Mouse (Mus musculus): ENCODE measurements around the gene Zfp148. TPM values are rescaled to one million over a fixed set of nuclear protein-coding genes. Genes with fewer than 3 reads are reported as not detected.

The Zfp148 gene
- total RNA-seq, 1 experiment: 19.5 TPM

DNA sequence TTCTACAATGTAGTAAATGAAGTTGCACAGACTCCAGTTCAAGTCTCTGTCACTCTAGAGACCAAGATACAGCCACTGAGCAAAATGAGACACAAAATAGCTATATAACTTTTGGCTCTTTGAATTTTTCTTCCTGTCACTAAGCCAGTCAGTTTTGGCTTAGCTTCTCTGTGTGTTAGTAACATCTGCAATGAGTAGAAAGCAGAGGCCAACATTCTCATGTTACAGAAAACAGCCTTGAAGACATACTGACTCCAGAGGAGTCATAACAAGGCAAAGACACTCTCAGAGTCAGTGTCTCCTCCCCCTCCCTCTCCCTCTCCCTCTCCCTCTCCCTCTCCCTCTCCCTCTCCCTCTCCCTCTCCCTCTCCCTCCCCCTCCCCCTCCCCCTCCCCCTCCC lies 89.3 kb downstream of the Zfp148 start:
- Histone ChIP-seq H3K9me3 (ENCODE audit: control insufficient read depth, insufficient read depth, low read depth, low read length) (no peaks in the 10 kb centered on the region), H3K4me1 (ENCODE audit: control insufficient read depth in 2 of 2, insufficient read depth in 2 of 2, low read length in 2 of 2, poor library complexity in 1 of 2) (peaks cover 0 to 3% of the 10 kb centered on the region in 2 experiments; a peak in 2 of 4 replicates), H3K36me3 (ENCODE audit: control insufficient read depth, insufficient read depth, low read length, poor library complexity, severe bottlenecking) (no peaks in the 10 kb centered on the region; the same call in 1 of the 2 replicates), H3K27ac (ENCODE audit: insufficient read depth, low read depth, low read length, poor library complexity, severe bottlenecking) (no peak overlapping the region), H3K9ac (ENCODE audit: insufficient read depth, low read depth, low read length, poor library complexity, severe bottlenecking) (no peak overlapping the region), H3K4me3 (ENCODE audit: insufficient read depth in 1 of 2, low read depth in 1 of 2, low read length in 2 of 2, poor library complexity in 1 of 2, severe bottlenecking in 1 of 2) (no peak overlapping the region)
- no peak for TF ChIP-seq ZC3H11A (IDR thresholded peaks at IDR 0.05; ENCODE audit: borderline replicate concordance, low read depth, low read length)
- TF ChIP-seq HCFC1 (IDR thresholded peaks at IDR 0.05; ENCODE audit: borderline replicate concordance, insufficient read depth, low read length): no peak
- no peak for TF ChIP-seq MAFK (IDR thresholded peaks at IDR 0.05; ENCODE audit: insufficient read depth, low read depth, low read length)
- in situ Hi-C loops (cut with MboI; ENCODE audit: low sequenced_read_pairs in 2 of 2, unreplicated experiment in 2 of 2): no loop called here
- DNase-seq (ENCODE audit: low read depth, low spot score): no peak

DNA sequence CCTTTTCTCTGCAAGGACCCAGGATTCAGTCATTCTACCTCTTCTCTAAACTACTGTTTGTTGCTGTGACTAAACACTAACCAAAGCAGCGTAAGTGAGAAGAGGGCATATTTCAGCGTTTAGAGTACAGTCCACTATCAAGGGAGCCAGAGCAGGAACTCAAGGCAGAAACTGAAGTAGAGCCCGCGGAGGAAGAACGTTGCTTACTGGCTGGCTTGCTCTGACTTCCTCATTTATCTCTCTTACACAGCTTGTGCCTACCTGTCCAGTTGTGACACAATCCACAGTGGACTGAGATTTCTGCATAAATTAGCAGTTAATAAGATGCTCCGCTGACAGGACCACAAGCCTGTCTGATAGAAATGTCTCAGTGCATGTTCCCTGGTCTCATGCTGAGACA lies 93.7 kb downstream of the Zfp148 start:
- Histone ChIP-seq H3K36me3 (ENCODE audit: control insufficient read depth, insufficient read depth, low read length, poor library complexity, severe bottlenecking) (no peaks in the 10 kb centered on the region; the same call in 1 of the 2 replicates), H3K9ac (ENCODE audit: insufficient read depth, low read depth, low read length, poor library complexity, severe bottlenecking) (no peak overlapping the region), H3K4me3 (ENCODE audit: insufficient read depth in 1 of 2, low read depth in 1 of 2, low read length in 2 of 2, poor library complexity in 1 of 2, severe bottlenecking in 1 of 2) (no peak overlapping the region), H3K4me1 (ENCODE audit: control insufficient read depth in 2 of 2, insufficient read depth in 2 of 2, low read length in 2 of 2, poor library complexity in 1 of 2) (no peaks in the 10 kb centered on the region), H3K9me3 (ENCODE audit: control insufficient read depth, insufficient read depth, low read depth, low read length) (no peaks in the 10 kb centered on the region), H3K27ac (ENCODE audit: insufficient read depth, low read depth, low read length, poor library complexity, severe bottlenecking) (no peak overlapping the region)
- TF ChIP-seq ZNF384 (IDR thresholded peaks at IDR 0.05; ENCODE audit: low read depth, low read length): no peak
- TF ChIP-seq MAFK (IDR thresholded peaks at IDR 0.05; ENCODE audit: insufficient read depth, low read depth, low read length): no peak
- no peak for TF ChIP-seq ZC3H11A (IDR thresholded peaks at IDR 0.05; ENCODE audit: borderline replicate concordance, low read depth, low read length)
- no peak for TF ChIP-seq HCFC1 (IDR thresholded peaks at IDR 0.05; ENCODE audit: borderline replicate concordance, insufficient read depth, low read length)
- no peak for TF ChIP-seq CHD2 (IDR thresholded peaks at IDR 0.05; ENCODE audit: low read depth, low read length)
- in situ Hi-C loops (cut with MboI; ENCODE audit: low sequenced_read_pairs in 2 of 2, unreplicated experiment in 2 of 2): no loop called here
- DNase-seq (ENCODE audit: low read depth, low spot score): no peak

DNA sequence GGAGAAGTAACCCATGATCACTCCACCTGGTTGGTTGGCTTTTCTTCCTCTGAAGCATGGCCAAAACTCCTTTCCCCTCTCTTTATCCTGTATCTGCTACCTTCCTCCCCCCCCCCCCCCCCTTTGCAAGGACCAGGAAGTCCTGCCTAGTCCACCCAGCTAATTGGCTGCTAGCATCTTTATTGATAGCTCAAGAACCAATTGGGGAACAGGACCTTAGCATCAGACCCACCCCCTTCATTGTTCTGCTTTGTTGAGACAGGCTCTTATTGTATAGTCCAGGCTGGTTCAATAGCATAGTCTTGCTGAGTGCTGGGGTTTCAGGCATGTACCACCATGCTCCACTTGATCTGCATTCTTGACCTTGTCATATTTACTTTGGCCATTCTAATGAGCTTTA lies 99.3 kb downstream of the Zfp148 start:
- no peaks in the 10 kb centered on the region; the same call in 1 of the 2 replicates for H3K36me3 ChIP-seq (ENCODE audit: control insufficient read depth, insufficient read depth, low read length, poor library complexity, severe bottlenecking)

DNA sequence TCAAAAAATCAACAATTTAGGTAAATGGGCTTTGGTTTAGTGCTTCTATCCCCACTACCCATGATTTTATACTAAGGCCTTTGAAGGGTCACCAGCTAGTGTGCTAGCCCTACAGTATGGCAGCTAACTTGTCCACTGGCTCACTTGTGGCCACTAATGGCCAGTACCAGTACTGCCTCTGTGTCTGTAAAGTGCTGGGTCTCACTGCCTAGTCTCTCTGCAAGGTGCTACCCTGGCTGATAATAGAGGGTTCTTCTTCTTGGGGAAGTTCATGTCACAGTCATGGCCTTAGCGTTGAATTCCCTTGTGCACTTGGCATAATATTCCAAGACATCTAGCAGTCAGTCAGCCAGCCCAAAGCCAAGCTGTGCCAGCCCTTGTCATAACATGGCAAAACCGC lies 100.5 kb downstream of the Zfp148 start:
- no peak overlapping the region for H3K9ac ChIP-seq (ENCODE audit: insufficient read depth, low read depth, low read length, poor library complexity, severe bottlenecking)
- no peaks in the 10 kb centered on the region for H3K4me1 ChIP-seq (ENCODE audit: control insufficient read depth in 2 of 2, insufficient read depth in 2 of 2, low read length in 2 of 2, poor library complexity in 1 of 2)
- TF ChIP-seq ZC3H11A (IDR thresholded peaks at IDR 0.05; ENCODE audit: borderline replicate concordance, low read depth, low read length) (no peak), ZNF384 (IDR thresholded peaks at IDR 0.05; ENCODE audit: low read depth, low read length) (no peak), CHD2 (IDR thresholded peaks at IDR 0.05; ENCODE audit: low read depth, low read length) (no peak), MAFK (IDR thresholded peaks at IDR 0.05; ENCODE audit: insufficient read depth, low read depth, low read length) (no peak), HCFC1 (IDR thresholded peaks at IDR 0.05; ENCODE audit: borderline replicate concordance, insufficient read depth, low read length) (no peak)
- no peaks in the 10 kb centered on the region for H3K9me3 ChIP-seq (ENCODE audit: control insufficient read depth, insufficient read depth, low read depth, low read length)
- no peak for DNase-seq (ENCODE audit: low read depth, low spot score)
- no peaks in the 10 kb centered on the region; the same call in 1 of the 2 replicates for H3K36me3 ChIP-seq (ENCODE audit: control insufficient read depth, insufficient read depth, low read length, poor library complexity, severe bottlenecking)
- in situ Hi-C loops (cut with MboI; ENCODE audit: low sequenced_read_pairs in 2 of 2, unreplicated experiment in 2 of 2): no loop called here
- no peak overlapping the region for H3K4me3 ChIP-seq (ENCODE audit: insufficient read depth in 1 of 2, low read depth in 1 of 2, low read length in 2 of 2, poor library complexity in 1 of 2, severe bottlenecking in 1 of 2)
- no peak overlapping the region for H3K27ac ChIP-seq (ENCODE audit: insufficient read depth, low read depth, low read length, poor library complexity, severe bottlenecking)

More for the DNA sequence above, 99.3 kb downstream of the Zfp148 start:
- in situ Hi-C loops (cut with MboI; ENCODE audit: low sequenced_read_pairs in 2 of 2, unreplicated experiment in 2 of 2): no loop called here
- DNase-seq (ENCODE audit: low read depth, low spot score): peak; percentile 28
- Histone ChIP-seq H3K4me3 (ENCODE audit: insufficient read depth in 1 of 2, low read depth in 1 of 2, low read length in 2 of 2, poor library complexity in 1 of 2, severe bottlenecking in 1 of 2) (no peak overlapping the region), H3K27ac (ENCODE audit: insufficient read depth, low read depth, low read length, poor library complexity, severe bottlenecking) (no peak overlapping the region), H3K9ac (ENCODE audit: insufficient read depth, low read depth, low read length, poor library complexity, severe bottlenecking) (no peak overlapping the region), H3K9me3 (ENCODE audit: control insufficient read depth, insufficient read depth, low read depth, low read length) (no peaks in the 10 kb centered on the region), H3K4me1 (ENCODE audit: control insufficient read depth in 2 of 2, insufficient read depth in 2 of 2, low read length in 2 of 2, poor library complexity in 1 of 2) (no peaks in the 10 kb centered on the region)
- TF ChIP-seq CHD2 (IDR thresholded peaks at IDR 0.05; ENCODE audit: low read depth, low read length) (peak; percentile 51; the same call in 1 of the 2 replicates), HCFC1 (IDR thresholded peaks at IDR 0.05; ENCODE audit: borderline replicate concordance, insufficient read depth, low read length) (no peak), MAFK (IDR thresholded peaks at IDR 0.05; ENCODE audit: insufficient read depth, low read depth, low read length) (no peak), ZNF384 (IDR thresholded peaks at IDR 0.05; ENCODE audit: low read depth, low read length) (no peak)

DNA sequence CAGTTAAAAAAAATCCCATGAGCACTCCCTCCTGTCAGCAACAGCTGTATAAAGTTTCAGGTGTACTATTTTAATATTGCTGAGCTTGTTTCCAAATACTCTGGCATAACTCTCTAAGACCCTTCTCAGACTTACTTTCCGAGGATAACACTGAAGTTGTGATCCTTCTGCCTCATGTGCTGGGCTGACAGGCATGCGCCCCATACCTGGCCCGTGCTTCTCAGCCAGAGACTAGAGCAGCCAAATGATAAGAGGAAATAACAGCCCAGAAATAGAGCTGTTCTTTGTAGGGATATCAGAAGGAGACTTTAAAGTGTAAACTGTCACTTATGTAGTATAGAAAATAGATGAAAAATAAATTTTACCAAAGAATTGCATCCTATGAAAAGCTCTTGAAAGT lies 101.7 kb downstream of the Zfp148 start:
- no peaks in the 10 kb centered on the region for H3K9me3 ChIP-seq (ENCODE audit: control insufficient read depth, insufficient read depth, low read depth, low read length)
- no peak for TF ChIP-seq CHD2 (IDR thresholded peaks at IDR 0.05; ENCODE audit: low read depth, low read length)
- no peak for TF ChIP-seq ZC3H11A (IDR thresholded peaks at IDR 0.05; ENCODE audit: borderline replicate concordance, low read depth, low read length)
- no peak for TF ChIP-seq MAFK (IDR thresholded peaks at IDR 0.05; ENCODE audit: insufficient read depth, low read depth, low read length)
- TF ChIP-seq ZNF384 (IDR thresholded peaks at IDR 0.05; ENCODE audit: low read depth, low read length): no peak
- TF ChIP-seq HCFC1 (IDR thresholded peaks at IDR 0.05; ENCODE audit: borderline replicate concordance, insufficient read depth, low read length): no peak
- no peaks in the 10 kb centered on the region for H3K4me1 ChIP-seq (ENCODE audit: control insufficient read depth in 2 of 2, insufficient read depth in 2 of 2, low read length in 2 of 2, poor library complexity in 1 of 2)
- no peaks in the 10 kb centered on the region; the same call in 1 of the 2 replicates for H3K36me3 ChIP-seq (ENCODE audit: control insufficient read depth, insufficient read depth, low read length, poor library complexity, severe bottlenecking)
- no peak for DNase-seq (ENCODE audit: low read depth, low spot score)
- H3K4me3 ChIP-seq (ENCODE audit: insufficient read depth in 1 of 2, low read depth in 1 of 2, low read length in 2 of 2, poor library complexity in 1 of 2, severe bottlenecking in 1 of 2): no peak overlapping the region
- in situ Hi-C loops (cut with MboI; ENCODE audit: low sequenced_read_pairs in 2 of 2, unreplicated experiment in 2 of 2): no loop called here
- H3K27ac ChIP-seq (ENCODE audit: insufficient read depth, low read depth, low read length, poor library complexity, severe bottlenecking): no peak overlapping the region
- no peak overlapping the region for H3K9ac ChIP-seq (ENCODE audit: insufficient read depth, low read depth, low read length, poor library complexity, severe bottlenecking)

Data from ES-E14 (cell line).